Comparison of ENCODE assay signal across 9 mouse cellular contexts in the genomic region with DNA sequence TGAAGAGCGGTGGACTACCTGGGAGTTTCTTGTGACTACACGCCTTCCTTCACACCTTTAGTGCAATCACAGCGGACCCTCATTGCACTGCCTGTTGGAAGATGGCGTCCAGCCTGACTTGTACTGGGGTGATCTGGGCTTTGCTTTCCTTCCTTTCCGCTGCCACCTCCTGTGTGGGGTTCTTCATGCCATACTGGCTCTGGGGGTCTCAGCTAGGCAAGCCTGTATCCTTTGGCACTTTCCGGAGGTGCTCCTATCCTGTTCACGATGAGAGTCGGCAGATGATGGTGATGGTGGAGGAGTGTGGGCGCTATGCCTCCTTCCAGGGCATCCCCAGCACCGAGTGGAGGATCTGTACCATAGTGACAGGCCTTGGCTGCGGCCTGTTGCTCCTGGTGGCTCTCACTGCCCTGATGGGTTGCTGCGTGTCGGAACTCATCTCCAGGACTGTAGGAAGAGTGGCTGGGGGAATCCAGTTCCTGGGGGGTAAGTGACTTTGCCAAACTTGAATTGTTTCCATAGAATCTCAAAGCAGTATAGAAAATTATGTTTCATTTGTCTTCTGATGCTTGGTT. TPM values are rescaled to one million over a fixed set of nuclear protein-coding genes. Genes with fewer than 3 reads are reported as not detected.
DNase-seq lines count a peak whose midpoint lies in the region; ATAC-seq and TF ChIP-seq lines count a peak whose summit lies in the region.
"Had no signal": no experiment of that assay in that cellular context is flagged by ENCODE, and none has a peak within 500 bp of the region (broad histone marks: within the 10 kb centered on the region; RNA-seq: fewer than 3 reads in every experiment).

No protein-coding gene starts in this region.

- H3K4me1 ChIP-seq in heart, embryonic 11.5 days (ENCODE audit: control insufficient read depth, insufficient read depth, low read length) = peaks cover 35% of the 10 kb centered on the region
- H3K4me1 ChIP-seq in forebrain, embryonic 16.5 days (replicated peaks; ENCODE audit: control insufficient read depth, insufficient read depth, low read length) = peaks cover 9% of the 10 kb centered on the region
- peaks cover 30% of the 10 kb centered on the region for H3K4me1 ChIP-seq in limb, embryonic 14.5 days (ENCODE audit: control insufficient read depth, insufficient read depth, low read length)

- H3K4me3 ChIP-seq in heart, embryonic 11.5 days (ENCODE audit: low read depth, low read length) = peak overlapping the region; percentile 69
- no peak overlapping the region for H3K4me3 ChIP-seq in forebrain, embryonic 16.5 days (replicated peaks; ENCODE audit: low read length)
- H3K4me3 ChIP-seq in limb, embryonic 14.5 days (replicated peaks; ENCODE audit: low read length) = peak overlapping the region; percentile 63

- WGBS in heart, embryonic 11.5 days (ENCODE audit: insufficient replicate concordance) = 85% methylated on average over 13 of the region's 13 CpGs
- 96% methylated on average over 13 of the region's 13 CpGs for WGBS in forebrain, embryonic 16.5 days
- 91% methylated on average over 13 of the region's 13 CpGs for WGBS in limb, embryonic 14.5 days

- H3K4me2 ChIP-seq in heart, embryonic 11.5 days = peak overlapping the region; percentile 88
- peak overlapping the region; percentile 35; the same call in 1 of the 2 replicates for H3K4me2 ChIP-seq in forebrain, embryonic 16.5 days (ENCODE audit: low read length)
- H3K4me2 ChIP-seq in limb, embryonic 14.5 days (replicated peaks; ENCODE audit: low read depth, low read length, severe bottlenecking) = peak overlapping the region; percentile 75

- peak overlapping the region; percentile 24; the same call in 1 of the 2 replicates for H3K27ac ChIP-seq in heart, embryonic 11.5 days (ENCODE audit: low read depth, low read length)
- no peak overlapping the region for H3K27ac ChIP-seq in forebrain, embryonic 16.5 days (ENCODE audit: low read length)
- no peak overlapping the region for H3K27ac ChIP-seq in limb, embryonic 14.5 days (replicated peaks; ENCODE audit: low read depth, low read length)

- ATAC-seq in heart, embryonic 11.5 days (replicated peaks; ENCODE audit: insufficient number of reproducible peaks, low FRiP score, low TSS enrichment) = no peak
- no peak for ATAC-seq in forebrain, embryonic 16.5 days
- ATAC-seq in limb, embryonic 14.5 days (ENCODE audit: low FRiP score, low read depth) = no peak

- no peaks in the 10 kb centered on the region for H3K27me3 ChIP-seq in heart, embryonic 11.5 days (ENCODE audit: control insufficient read depth, insufficient read depth, low read length)
- H3K27me3 ChIP-seq in forebrain, embryonic 16.5 days (replicated peaks; ENCODE audit: control insufficient read depth, insufficient read depth, low read length) = no peaks in the 10 kb centered on the region
- H3K27me3 ChIP-seq in limb, embryonic 14.5 days (ENCODE audit: control insufficient read depth, insufficient read depth, low read length) = no peaks in the 10 kb centered on the region

- no peak for DNase-seq in heart, postnatal 36 days
- DNase-seq in cerebellum, postnatal 25 days = peak; percentile 62 to 63
- DNase-seq in limb, embryonic 14.5 days (ENCODE audit: low spot score) = no peak
- DNase-seq in urinary bladder, postnatal 10 days (ENCODE audit: low spot score) = no peak
- DNase-seq in left cerebral cortex, postnatal 4 days = no peak
- DNase-seq in retina, embryonic 14.5 days (ENCODE audit: low spot score) = no peak
- DNase-seq: adrenal gland, adult 2 months had no signal

- H3K36me3 ChIP-seq in heart, embryonic 11.5 days (ENCODE audit: control insufficient read depth, insufficient read depth, low read length) = no peaks in the 10 kb centered on the region
- no peaks in the 10 kb centered on the region for H3K36me3 ChIP-seq in forebrain, embryonic 16.5 days (ENCODE audit: control insufficient read depth, insufficient read depth)
- H3K36me3 ChIP-seq in limb, embryonic 14.5 days (ENCODE audit: control insufficient read depth, insufficient read depth, low read length) = no peaks in the 10 kb centered on the region

- H3K9me3 ChIP-seq in heart, embryonic 11.5 days (replicated peaks; ENCODE audit: control insufficient read depth, low read length) = no peaks in the 10 kb centered on the region
- no peaks in the 10 kb centered on the region for H3K9me3 ChIP-seq in forebrain, embryonic 16.5 days (ENCODE audit: control insufficient read depth, low read length)
- H3K9me3 ChIP-seq in limb, embryonic 14.5 days (ENCODE audit: control insufficient read depth, low read length) = no peaks in the 10 kb centered on the region

- intact Hi-C loops in heart, postnatal 36 days (cut with DNase I) = loop anchor here (2.0 kb wide), 3 partner anchors 14 to 124 kb away; no protein-coding TSS in a partner anchor
- intact Hi-C loops in left cerebral cortex, postnatal 4 days (cut with DNase I) = loop anchor here (10.0 kb wide), 2 partner anchors 182 to 282 kb away; no protein-coding TSS in a partner anchor

- no peak for TF ChIP-seq POLR2A in limb, embryonic 14.5 days (IDR thresholded peaks at IDR 0.05; ENCODE audit: borderline replicate concordance, extremely low read depth, insufficient read depth, insufficient read length)

- H3K9ac ChIP-seq in heart, embryonic 11.5 days (ENCODE audit: low read depth, low read length) = no peak overlapping the region; the same call in 1 of the 2 replicates
- H3K9ac ChIP-seq in forebrain, embryonic 16.5 days (replicated peaks; ENCODE audit: low read depth, low read length) = no peak overlapping the region
- H3K9ac ChIP-seq in limb, embryonic 14.5 days (ENCODE audit: low read depth, low read length, severe bottlenecking) = no peak overlapping the region

RNA-seq across cellular contexts. Expression of a gene that starts 2.0 kb away (rescaled TPM):
- 64.5 and 85.7 TPM in 2 replicates for polyA plus RNA-seq in heart, embryonic 11.5 days (2014; fragmentation: Nextera tagmentation; extraction: Ambion mirVana)
- 10 to 100 TPM; 48.1 to 57.9 TPM for total RNA-seq in heart, postnatal 36 days (2021)
- polyA plus RNA-seq in forebrain, embryonic 16.5 days (2015; fragmentation: Nextera tagmentation; extraction: Ambion mirVana) = 43.7 and 49.3 TPM in 2 replicates
- polyA plus RNA-seq in limb, embryonic 14.5 days (2012; rRNA removed) = 83.3 and 91.0 TPM in 2 replicates
- 94.0 and 105 TPM in 2 replicates for polyA plus RNA-seq in limb, embryonic 14.5 days (2014; fragmentation: Nextera tagmentation; extraction: Ambion mirVana)
- 10 to 100 TPM; 50.3 to 56.9 TPM for total RNA-seq in left cerebral cortex, postnatal 4 days (2021)

RNA-seq across cellular contexts. Expression of a gene that starts 26.3 kb away (rescaled TPM):
- 59.0 and 66.0 TPM in 2 replicates for polyA plus RNA-seq in heart, embryonic 11.5 days (2014; fragmentation: Nextera tagmentation; extraction: Ambion mirVana)
- total RNA-seq in heart, postnatal 36 days (2021) = 10 to 100 TPM; 54.1 to 55.3 TPM
- polyA plus RNA-seq in forebrain, embryonic 16.5 days (2015; fragmentation: Nextera tagmentation; extraction: Ambion mirVana) = 68.5 and 77.9 TPM in 2 replicates
- 41.3 TPM in 2 replicates for polyA plus RNA-seq in limb, embryonic 14.5 days (2012; rRNA removed)
- polyA plus RNA-seq in limb, embryonic 14.5 days (2014; fragmentation: Nextera tagmentation; extraction: Ambion mirVana) = 52.8 and 55.6 TPM in 2 replicates
- 10 to 100 TPM; 35.9 to 37.7 TPM for total RNA-seq in left cerebral cortex, postnatal 4 days (2021)

Comparison
In these comparisons a context has a peak if more than half of its experiments do, and no peak if none do; other contexts are left out.
1. H3K4me2 ChIP-seq: peak in every context shown above with its lines; median percentile 88 in heart, embryonic 11.5 days; 75 in limb, embryonic 14.5 days; 35 in forebrain, embryonic 16.5 days.
2. DNase-seq: peak in cerebellum, postnatal 25 days (2 of 2); none in heart, postnatal 36 days (0 of 2), limb, embryonic 14.5 days (single experiment), urinary bladder, postnatal 10 days (single experiment), left cerebral cortex, postnatal 4 days (single experiment) and retina, embryonic 14.5 days (single experiment).